In the genomic region with DNA sequence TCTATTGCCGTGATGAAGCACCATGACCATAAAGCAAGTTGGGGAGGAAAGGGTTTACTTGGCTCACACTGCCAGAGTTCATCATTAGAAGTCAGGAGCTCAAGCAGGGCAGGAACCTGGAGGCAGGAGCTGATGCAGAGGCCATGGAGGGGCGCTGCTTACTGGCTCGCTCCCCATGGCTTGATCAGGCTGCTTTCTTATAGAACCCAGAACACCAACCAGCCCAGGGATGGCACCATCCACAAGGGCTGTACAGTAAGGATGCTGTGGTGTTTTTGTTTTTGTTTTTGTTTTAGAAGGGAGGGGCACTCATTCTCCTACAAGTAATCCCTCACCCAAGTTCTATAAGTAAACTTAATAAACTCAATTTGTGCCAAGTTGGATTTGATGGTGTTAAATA, we compare ENCODE assay signal across 10 mouse cellular contexts.
"Had no signal": no experiment of that assay in that cellular context is flagged by ENCODE, and none has a peak within 500 bp of the region (broad histone marks: within the 10 kb centered on the region; RNA-seq: fewer than 3 reads in every experiment).

No protein-coding gene starts in this region.

- H3K4me3 ChIP-seq: layer of hippocampus, adult 2 months; limb, embryonic 12.5 days; liver, embryonic 15.5 days; midbrain, embryonic 13.5 days had no signal

- H3K36me3 ChIP-seq: limb, embryonic 12.5 days; liver, embryonic 15.5 days; midbrain, embryonic 13.5 days had no signal

- ATAC-seq: midbrain, embryonic 13.5 days had no signal

- H3K4me2 ChIP-seq: limb, embryonic 12.5 days; liver, embryonic 11.5 days; liver, embryonic 15.5 days; midbrain, embryonic 13.5 days had no signal

- DNase-seq: kidney, postnatal 36 days; lung, adult 2 months; lung, postnatal 14 days; right cerebral cortex, postnatal 14 days; thymus, postnatal 36 days had no signal

- H3K27ac ChIP-seq: liver, embryonic 15.5 days; midbrain, embryonic 13.5 days had no signal

- H3K9me3 ChIP-seq: limb, embryonic 12.5 days; liver, embryonic 15.5 days; midbrain, embryonic 13.5 days had no signal

- H3K27me3 ChIP-seq: limb, embryonic 12.5 days; liver, embryonic 15.5 days; midbrain, embryonic 13.5 days had no signal

- H3K9ac ChIP-seq: liver, embryonic 15.5 days; midbrain, embryonic 13.5 days had no signal
